Mouse (Mus musculus) C2C12 (cell line): ENCODE measurements around the gene Fermt2. TPM values are rescaled to one million over a fixed set of nuclear protein-coding genes. Genes with fewer than 3 reads are reported as not detected.

Experiments
- H3K27me3 ChIP-seq: one replicate; pipeline ENCODE4 v1.6.1; 2011; ENCODE audit not compliant: control insufficient read depth, insufficient read depth, insufficient read length
- H3K36me3 ChIP-seq: one replicate; pipeline ENCODE4 v1.6.1; 2011; ENCODE audit not compliant: control insufficient read depth, insufficient read depth
- H3K4me3 ChIP-seq: one replicate; pipeline ENCODE4 v1.5.1; 2011; ENCODE audit warnings: mild to moderate bottlenecking, control low read depth; ENCODE audit not compliant: poor library complexity, insufficient read depth, severe bottlenecking
- H3K79me2 ChIP-seq: one replicate; pipeline ENCODE4 v1.6.1; 2011; ENCODE audit not compliant: control insufficient read depth, insufficient read depth
- H3K79me3 ChIP-seq: one replicate; pipeline ENCODE4 v1.6.1; 2011; ENCODE audit warnings: low read depth, control low read depth
- H3ac ChIP-seq: one replicate; pipeline ENCODE3; 2011; ENCODE audit warnings: low read depth; ENCODE audit not compliant: control insufficient read depth, insufficient read length
- CEBPB ChIP-seq: IDR thresholded peaks from one replicate; pipeline ENCODE4 v1.6.1; 2011; ENCODE audit warnings: low read depth, mild to moderate bottlenecking, control low read depth, moderate library complexity
- CTCF ChIP-seq: IDR thresholded peaks from one replicate; pipeline ENCODE4 v1.5.1; 2011; ENCODE audit not compliant: control insufficient read depth, insufficient read depth, insufficient read length
- FOSL1 ChIP-seq: IDR thresholded peaks from one replicate; pipeline ENCODE4 v1.8.0; 2011; ENCODE audit warnings: mild to moderate bottlenecking, low read length; ENCODE audit not compliant: poor library complexity, insufficient read depth, severe bottlenecking
- MAX ChIP-seq: IDR thresholded peaks from one replicate; pipeline ENCODE4 v1.6.1; 2011; ENCODE audit warnings: mild to moderate bottlenecking, control low read depth
- MYOD1 ChIP-seq: IDR thresholded peaks from one replicate; pipeline ENCODE4 v1.6.1; 2011; ENCODE audit warnings: low read depth; ENCODE audit not compliant: control insufficient read depth, insufficient read length
- MYOG ChIP-seq: IDR thresholded peaks from one replicate; pipeline ENCODE4 v1.6.1; 2011; ENCODE audit not compliant: control insufficient read depth, insufficient read length; ENCODE audit errors: extremely low read depth
- USF1 ChIP-seq: IDR thresholded peaks from one replicate; pipeline ENCODE4 v1.6.1; 2011; ENCODE audit warnings: low read depth, mild to moderate bottlenecking, control low read depth, moderate library complexity
- polyA plus RNA-seq: library from polyadenylated mRNA; unstranded; fragments of >200 nt; fragmentation: generic; extraction: Trizol; gene quantifications from one replicate; pipeline ENCODE4 v1.2.1, GENCODE M21; 2012; ENCODE audit warnings: missing spikeins

The Fermt2 gene
- polyA plus RNA-seq, 1 experiment: 40.9 TPM

- Histone ChIP-seq H3K27me3 (no peaks in the 10 kb centered on the region), H3K79me2 (peaks cover 40% of the 10 kb centered on the region), H3K36me3 (peaks cover 4% of the 10 kb centered on the region), H3ac (peak overlapping the region; percentile 73), H3K4me3 (peak overlapping the region; percentile 66), H3K79me3 (peaks cover 33% of the 10 kb centered on the region)
- TF ChIP-seq MYOG: no peak
- no peak for TF ChIP-seq CTCF
- TF ChIP-seq CEBPB: no peak
- TF ChIP-seq MAX: no peak
- TF ChIP-seq MYOD1: no peak
- TF ChIP-seq FOSL1: no peak
- TF ChIP-seq USF1: no peak
Observed at GRCm38 (mm10) chr14:45530364-45531345, 737 bp upstream of the Fermt2 start.

- Histone ChIP-seq H3ac (peak overlapping the region; percentile 97), H3K36me3 (peaks cover 9% of the 10 kb centered on the region), H3K27me3 (no peaks in the 10 kb centered on the region), H3K79me2 (peaks cover 56% of the 10 kb centered on the region), H3K4me3 (peak overlapping the region; percentile 66), H3K79me3 (peaks cover 47% of the 10 kb centered on the region)
- TF ChIP-seq USF1 (no peak), MAX (no peak)
Observed at GRCm38 (mm10) chr14:45528861-45529260, 1.1 kb downstream of the Fermt2 start.

- Histone ChIP-seq H3K36me3 (peaks cover 10% of the 10 kb centered on the region), H3K4me3 (no peak overlapping the region), H3K79me2 (peaks cover 92% of the 10 kb centered on the region), H3ac (no peak overlapping the region), H3K79me3 (peaks cover 19% of the 10 kb centered on the region), H3K27me3 (no peaks in the 10 kb centered on the region)
- TF ChIP-seq MAX (no peak), MYOG (no peak), MYOD1 (no peak), USF1 (no peak), CEBPB (no peak), FOSL1 (no peak), CTCF (no peak)
Observed at GRCm38 (mm10) chr14:45515771-45516170, 14.1 kb downstream of the Fermt2 start.

- Histone ChIP-seq H3K4me3 (no peak overlapping the region), H3K27me3 (no peaks in the 10 kb centered on the region), H3K36me3 (peaks cover 10% of the 10 kb centered on the region), H3K79me2 (peaks cover 92% of the 10 kb centered on the region), H3K79me3 (peaks cover 28% of the 10 kb centered on the region), H3ac (no peak overlapping the region)
- TF ChIP-seq MAX: no peak
- TF ChIP-seq CEBPB: no peak
- TF ChIP-seq MYOD1: no peak
- TF ChIP-seq MYOG: no peak
- no peak for TF ChIP-seq CTCF
- no peak for TF ChIP-seq FOSL1
- TF ChIP-seq USF1: no peak
Observed at GRCm38 (mm10) chr14:45510787-45511186, 19.1 kb downstream of the Fermt2 start.

- peaks cover 4% of the 10 kb centered on the region for H3K36me3 ChIP-seq
- H3K79me3 ChIP-seq: peaks cover 31% of the 10 kb centered on the region
- H3K4me3 ChIP-seq: no peak overlapping the region
- TF ChIP-seq CEBPB (no peak), FOSL1 (no peak), CTCF (no peak), MAX (no peak), MYOG (no peak), MYOD1 (no peak), USF1 (no peak)
- H3ac ChIP-seq: no peak overlapping the region
- H3K27me3 ChIP-seq: no peaks in the 10 kb centered on the region
- peaks cover 78% of the 10 kb centered on the region for H3K79me2 ChIP-seq
Observed at GRCm38 (mm10) chr14:45507923-45508322, 22.0 kb downstream of the Fermt2 start.

GRCm38 (mm10) chr14:45507447-45507846 is 22.5 kb downstream of the Fermt2 start:
- Histone ChIP-seq H3K27me3 (no peaks in the 10 kb centered on the region), H3K79me3 (peaks cover 29% of the 10 kb centered on the region), H3K36me3 (peaks cover 4% of the 10 kb centered on the region), H3ac (no peak overlapping the region), H3K4me3 (no peak overlapping the region), H3K79me2 (peaks cover 76% of the 10 kb centered on the region)
- TF ChIP-seq CEBPB: no peak
- no peak for TF ChIP-seq FOSL1
- TF ChIP-seq MYOD1: no peak
- no peak for TF ChIP-seq MAX
- TF ChIP-seq CTCF: no peak
- no peak for TF ChIP-seq USF1
- no peak for TF ChIP-seq MYOG
